Mouse (Mus musculus) erythroblast, embryonic 14.5 days (primary cell): ENCODE measurements around the gene Ttyh2.

Experiments
- GATA1 ChIP-seq: IDR thresholded peaks from 2 replicates; pipeline ENCODE4 v1.6.1; 2012; ENCODE audit warnings: low read length, inconsistent platforms, mixed read lengths
- TAL1 ChIP-seq: IDR thresholded peaks from 3 replicates; pipeline ENCODE4 v1.6.1; 2012; ENCODE audit warnings: low read length, inconsistent platforms, mixed read lengths

- TF ChIP-seq GATA1 = no peak
- no peak for TF ChIP-seq TAL1
Measured at GRCm38 (mm10) chr11:114655350-114656008, 19.8 kb upstream of the Ttyh2 start.
